Mouse (Mus musculus): ENCODE results near the gene Tmem108.
A peak's percentile ranks its signal among the peaks of the same experiment; 100 is the strongest.

The Tmem108 gene

DNA sequence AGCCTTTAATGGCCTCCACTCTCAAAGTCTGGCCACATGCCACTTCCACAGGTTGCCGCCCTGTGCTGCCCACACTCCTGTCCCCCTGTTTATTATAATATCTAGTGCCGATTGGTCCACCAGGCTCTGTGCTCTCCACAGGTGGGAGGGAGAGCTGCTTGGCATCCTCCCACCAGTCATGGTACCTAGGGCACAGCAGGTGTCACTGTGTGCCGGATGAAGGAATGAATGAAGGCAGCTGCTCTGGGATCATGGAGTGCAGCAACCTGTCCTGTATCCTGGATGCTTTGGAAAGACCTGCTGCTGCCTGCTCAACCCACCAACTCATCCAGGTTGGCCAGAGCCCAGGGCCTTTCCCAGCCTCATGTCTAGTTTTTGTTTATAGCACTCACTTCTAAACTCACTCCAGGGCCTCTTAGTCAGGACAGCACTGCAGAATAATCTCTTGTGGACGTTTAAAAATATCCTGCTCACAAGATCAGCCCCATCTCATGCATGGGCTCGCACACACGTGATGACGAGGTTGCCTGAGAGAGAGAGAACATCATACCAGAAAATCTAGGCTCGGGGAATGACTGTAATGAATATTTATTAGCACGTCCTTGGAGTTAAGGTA lies 182.1 kb downstream of the Tmem108 start:
- DNase-seq: peak; percentile 91 to 92

DNA sequence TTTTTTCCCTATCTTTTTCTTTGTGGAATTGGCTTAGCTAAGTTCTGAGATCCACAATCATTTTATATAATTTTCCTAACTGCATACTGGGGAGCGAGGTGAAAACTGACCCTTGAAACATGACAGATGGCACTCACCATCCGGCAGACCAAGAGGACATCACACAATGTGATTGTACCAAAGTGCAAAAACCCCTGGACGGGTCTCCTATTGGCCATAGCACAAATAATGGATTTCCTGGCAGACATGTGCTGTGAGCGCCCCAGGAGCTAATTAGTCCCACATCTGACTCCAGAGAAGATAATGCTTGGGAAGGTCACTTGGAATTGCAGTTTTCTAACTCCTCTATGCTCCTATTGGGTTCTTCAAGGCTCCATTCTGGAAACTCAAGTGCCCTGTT lies 183.9 kb downstream of the Tmem108 start:
- peak in 1 of 2 experiments; percentile 63 for DNase-seq

DNA sequence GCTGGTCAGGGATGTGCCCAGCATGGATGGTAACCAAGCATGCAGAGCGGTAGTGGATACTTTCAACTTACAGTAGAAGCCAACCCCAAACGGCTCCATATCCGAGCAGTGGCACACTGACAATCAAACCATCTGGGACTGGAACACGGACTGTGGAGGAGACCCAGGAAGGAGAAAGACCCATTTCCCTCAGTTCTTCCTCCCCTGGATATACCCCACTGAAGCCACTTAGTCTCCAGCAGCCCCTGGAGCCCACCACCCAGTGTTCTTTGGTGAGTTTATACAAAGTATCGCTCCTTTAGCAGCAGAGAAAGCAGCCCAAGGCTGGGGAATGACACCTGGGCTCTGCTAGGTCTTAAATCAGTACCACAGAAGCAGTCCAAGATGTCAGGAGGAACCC lies 184.5 kb downstream of the Tmem108 start:
- peak in 1 of 2 experiments; percentile 57 for DNase-seq

DNA sequence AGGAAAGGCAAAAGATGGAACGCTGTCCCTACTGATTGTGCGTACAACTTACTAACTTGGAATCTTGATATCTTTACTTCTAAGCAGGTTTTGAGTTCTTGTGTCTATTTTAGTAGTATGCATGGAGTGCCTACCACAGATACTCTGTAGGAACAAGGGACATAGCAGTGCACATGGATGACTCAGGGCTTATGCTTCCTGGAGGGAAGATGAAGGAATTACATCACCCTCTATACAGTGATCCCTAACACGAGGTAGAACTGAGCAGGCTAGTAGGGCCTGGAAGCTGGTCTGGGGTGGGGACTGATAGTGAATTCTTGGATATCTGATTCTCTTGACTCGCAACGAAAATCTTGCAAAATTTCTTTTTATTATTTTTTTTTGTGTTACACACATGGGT lies 185.7 kb downstream of the Tmem108 start:
- DNase-seq: no peak

DNA sequence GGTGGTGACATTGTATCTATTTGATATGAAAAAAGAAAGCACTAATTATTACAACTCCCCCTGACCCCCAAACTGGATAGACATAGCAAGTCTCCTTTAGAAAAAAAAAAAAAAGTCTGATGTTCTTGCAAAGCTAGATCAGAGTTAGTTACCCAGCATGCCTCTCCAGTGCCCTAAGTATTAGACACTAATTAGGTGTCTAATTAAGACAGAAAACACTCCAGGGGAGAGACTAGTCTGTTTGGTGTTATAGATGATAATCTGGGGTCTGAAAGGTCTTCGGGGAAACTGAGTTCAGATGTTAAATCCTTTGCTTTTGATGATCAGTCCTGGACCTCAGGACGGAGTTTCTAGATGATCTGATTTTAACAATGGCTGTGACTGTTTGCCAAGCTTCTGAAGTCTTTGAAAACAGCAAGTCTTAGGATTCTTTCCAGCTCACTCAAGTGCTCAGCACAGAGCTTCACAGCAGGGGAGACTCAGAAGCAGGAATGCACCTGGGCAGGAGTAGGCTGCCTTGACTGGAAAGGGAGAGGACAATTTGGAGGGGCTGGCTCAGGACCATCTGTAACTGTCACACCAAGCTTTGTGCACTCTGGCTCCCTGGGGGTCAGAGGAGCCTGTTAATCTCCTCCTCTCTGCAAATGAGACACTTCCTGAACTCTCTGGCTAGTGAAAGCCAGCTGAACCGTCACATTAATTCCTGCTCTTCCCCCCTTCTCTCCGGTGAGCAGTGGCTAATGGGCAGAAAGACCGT lies 187.5 kb downstream of the Tmem108 start:
- peak; percentile 56 to 72 for DNase-seq

DNA sequence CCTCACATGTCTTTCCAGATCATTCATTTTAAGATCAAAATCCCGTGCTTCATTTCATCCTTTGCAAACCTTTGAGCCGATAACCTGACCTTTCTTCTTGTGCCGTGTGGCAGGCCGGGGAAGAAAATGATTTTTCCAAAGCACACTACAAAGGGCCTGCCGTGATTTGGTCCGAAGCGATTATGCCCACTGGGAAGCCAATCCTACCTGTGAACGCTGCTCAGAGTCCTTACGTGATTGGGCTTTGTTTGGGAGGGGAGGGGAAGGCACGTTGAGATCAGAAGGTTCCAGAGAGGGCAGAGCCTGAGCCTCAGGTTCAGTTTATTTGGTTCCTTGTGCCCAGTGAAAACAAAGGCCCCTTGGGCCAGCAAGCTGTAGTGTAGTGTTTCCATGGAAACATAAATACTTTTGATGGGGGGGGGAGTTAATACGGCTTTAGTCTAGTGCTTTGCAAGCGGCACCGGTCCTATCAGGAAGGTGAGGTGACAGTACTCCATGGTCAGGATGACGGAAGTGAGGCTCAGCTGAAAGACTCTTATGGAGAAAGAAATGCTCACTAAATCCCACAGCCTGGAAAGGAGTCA lies 191.4 kb downstream of the Tmem108 start:
- no peak for DNase-seq

DNA sequence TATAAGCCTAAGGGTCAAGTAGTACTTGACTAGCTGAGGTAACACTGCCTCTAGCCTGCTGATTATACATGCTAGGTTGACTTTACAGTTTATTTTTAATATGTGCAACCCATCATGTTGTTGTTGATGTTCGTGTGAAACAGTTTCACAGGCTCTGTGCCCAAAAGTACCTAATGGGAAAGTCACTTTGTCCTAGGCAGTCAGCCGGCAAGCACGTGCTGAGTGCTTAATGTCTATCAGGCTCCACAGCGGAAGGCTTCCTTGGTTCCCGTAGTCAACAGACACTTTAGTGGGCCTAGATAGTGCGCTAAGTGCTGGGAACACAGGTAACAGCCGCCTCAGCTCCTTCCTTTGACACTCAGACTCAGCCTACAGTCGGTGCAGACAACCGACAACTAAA lies 192.7 kb downstream of the Tmem108 start:
- no peak for DNase-seq

DNA sequence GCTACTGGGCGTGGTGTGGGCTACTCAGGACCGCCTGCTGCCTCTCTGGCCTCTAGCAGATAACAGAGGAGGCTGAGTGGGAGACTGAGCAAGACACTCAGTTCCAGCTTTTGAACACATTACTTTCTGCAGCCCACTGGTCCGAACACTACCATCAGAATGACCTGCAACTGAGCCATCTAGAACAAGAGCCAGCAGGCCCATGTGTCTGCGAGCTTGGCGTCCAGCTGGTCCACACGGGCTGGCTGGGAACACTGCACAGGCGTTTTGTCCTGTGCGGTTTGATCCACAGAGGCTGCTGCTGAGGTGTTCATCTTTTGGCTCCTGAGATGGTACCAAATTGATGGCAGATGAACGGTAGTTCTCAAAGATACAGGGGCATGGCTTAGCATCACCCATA lies 196.5 kb downstream of the Tmem108 start:
- no peak for DNase-seq

DNA sequence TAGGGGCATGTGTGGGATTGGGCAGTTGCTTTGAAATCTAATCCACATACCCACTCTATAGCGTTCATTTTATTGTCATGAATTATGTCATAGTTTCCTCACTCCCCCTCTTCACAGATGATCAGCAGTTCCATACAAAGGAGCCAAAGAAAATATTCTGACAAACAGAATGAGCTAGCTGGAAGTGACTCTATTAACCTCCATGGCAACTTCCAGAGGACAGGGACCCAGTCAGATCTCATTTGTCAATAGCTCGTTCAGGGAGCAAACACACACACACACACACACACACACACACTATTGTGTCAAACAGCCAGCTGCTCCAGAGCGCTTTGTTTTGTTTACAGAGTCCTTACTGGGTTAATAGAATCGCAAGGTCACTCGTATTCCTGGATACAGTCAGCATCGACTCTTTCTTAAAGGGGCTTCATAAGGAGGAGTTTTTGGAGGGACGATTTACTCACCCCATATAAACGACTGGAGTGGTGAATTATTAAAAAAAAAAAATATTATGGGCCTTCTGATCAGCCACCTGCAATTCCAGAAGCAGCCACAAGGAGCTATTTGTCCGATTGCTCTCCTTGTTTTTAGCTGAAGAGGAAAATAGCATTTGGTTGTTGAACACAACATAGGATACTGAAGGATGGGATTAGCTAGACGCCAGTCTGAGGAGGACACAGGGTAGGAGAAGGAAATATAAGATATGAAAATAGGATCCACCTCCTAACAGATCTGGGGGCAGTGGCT lies 197.6 kb downstream of the Tmem108 start:
- peak; percentile 77 to 90 for DNase-seq

DNA sequence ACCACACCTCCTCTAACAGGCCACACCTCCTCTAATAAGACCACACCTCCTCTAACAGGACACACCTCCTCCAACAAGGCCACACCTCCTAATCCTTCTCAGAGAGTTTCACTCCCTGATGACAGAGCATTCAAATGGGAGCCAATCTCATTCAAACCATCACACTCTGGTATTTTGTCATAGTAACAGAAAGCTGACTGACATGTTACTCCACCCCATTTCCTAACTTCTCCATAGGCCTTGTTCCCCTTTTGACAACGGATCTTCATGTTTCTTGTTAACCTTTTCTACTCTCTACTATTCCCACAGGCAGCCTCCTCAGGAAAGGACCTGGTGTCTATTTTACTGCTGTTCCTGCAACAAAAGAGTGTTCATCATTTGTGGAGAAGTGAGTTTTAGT lies 199.6 kb downstream of the Tmem108 start:
- no peak for DNase-seq

DNA sequence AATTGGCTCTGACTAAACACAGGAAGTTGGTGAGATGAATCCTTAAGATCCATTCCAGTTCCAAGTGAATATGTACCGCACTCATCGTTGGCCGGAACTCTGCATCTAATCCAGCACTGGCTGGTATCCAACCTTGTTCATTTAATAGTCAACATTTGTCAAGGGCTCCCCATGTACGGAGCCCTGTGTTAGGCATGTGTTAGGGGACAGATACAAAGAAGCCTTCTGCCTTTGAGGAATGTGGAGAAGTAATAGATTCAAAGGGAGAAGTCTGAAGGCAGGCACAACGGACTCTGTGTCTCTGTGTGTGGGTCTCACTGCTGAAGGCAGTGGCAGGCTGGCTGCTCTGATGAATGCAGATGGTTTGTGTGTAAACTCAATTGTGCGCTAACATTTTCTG lies 202.9 kb downstream of the Tmem108 start:
- DNase-seq: peak; percentile 60 to 65

DNA sequence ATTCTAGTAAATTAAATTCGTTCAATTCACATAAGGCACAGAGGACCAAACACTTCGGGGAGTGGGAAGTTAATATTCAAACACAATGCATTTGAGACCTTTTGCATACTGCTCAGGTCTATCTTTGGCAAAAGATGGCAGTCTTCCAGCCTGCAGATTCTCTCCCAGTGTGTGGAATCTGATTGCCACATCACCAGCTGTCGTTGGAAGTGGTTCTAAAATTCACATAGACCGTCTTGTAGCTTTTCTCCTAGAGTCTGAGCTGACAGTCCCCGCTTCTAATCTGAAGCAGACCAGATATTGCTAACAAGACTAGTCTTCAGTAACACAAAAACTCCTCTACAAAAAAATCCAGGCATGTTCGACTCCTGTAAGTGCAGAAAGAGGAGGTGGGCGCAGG lies 203.4 kb downstream of the Tmem108 start:
- DNase-seq: peak; percentile 75 to 79

DNA sequence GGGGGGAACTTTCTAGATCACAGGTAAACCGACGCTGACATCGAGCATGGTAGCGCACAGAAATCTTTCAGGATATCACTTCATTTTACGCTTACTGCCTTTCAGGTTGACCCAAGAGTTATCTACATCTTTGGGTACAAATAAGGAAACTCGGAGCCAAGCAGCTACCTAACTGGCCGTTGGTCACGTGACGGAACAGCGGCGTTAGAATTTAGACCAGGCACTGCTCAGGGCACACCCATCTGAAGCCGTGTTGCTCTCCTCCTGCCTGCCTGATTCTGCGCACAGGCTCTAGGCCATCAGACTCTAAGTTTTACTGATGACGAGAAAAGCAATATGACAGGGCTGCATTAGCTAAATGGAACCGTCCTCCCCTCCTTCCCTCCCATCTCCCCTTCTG lies 204.6 kb downstream of the Tmem108 start:
- DNase-seq: no peak

DNA sequence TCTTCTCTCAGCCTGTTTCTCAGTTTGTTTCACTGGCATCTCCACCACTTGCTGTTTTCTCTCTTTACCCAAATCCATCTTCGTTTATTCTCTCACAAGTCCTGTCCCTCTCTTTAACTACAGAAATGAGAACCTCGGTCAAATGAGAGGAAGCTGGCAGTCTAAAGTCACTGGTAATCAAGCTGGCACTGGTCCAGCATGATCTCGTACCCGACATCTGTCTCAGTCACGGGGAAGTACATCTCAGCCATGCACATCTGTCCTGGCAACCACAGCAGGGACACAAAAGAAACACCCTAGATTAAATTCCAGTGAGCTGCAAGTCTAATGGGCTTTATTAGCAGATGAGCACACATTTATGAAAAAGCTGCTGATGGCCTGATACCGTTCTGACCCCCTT lies 206.3 kb downstream of the Tmem108 start:
- no peak for DNase-seq

DNA sequence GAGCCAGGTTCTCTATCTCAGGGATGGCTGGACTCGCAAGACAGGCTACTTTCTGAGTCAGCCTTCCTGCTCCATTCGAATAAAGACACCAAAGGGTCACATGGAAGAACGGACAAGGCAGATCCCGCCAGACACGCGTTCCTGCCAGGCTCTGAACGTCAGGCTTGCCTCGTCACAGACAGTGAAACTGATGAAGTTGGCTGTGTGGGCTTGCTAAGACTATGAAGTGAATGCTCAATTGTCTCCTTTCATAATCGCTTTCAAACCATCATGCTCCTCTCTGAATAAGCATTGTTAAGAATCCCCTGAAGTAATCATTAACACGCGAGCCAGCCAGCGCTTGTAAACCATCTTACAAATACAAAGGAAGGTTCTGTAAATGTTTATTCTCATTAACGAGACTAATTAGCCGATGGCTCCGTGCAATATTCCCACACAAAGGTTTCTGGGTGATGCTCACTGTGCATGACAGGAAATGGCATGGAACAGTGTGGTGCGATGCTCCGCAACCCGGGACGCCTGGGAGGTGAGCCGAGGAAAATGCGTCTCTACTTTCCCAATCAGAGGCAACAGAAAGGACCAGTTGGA lies 210.9 kb downstream of the Tmem108 start:
- DNase-seq: no peak

DNA sequence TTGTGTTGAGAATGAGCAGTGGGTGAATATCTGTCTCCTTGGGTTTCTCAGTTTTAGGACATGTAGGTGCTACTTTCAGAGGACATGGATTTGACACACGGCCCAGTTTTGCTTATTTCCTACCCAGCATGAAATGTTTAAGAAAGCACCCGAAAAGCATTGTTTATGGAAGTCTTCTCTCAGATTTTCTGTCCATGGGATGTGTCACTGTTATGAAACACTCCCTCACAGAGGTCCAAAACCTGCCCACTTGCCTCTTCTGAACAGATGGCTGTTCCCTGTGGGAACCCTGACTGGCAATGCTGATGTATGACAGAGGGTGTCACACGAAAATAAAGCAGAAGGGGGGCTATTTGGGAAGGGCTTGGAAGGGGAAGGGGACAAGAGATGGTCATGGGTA lies 212.5 kb downstream of the Tmem108 start:
- DNase-seq: peak; percentile 80 to 88

DNA sequence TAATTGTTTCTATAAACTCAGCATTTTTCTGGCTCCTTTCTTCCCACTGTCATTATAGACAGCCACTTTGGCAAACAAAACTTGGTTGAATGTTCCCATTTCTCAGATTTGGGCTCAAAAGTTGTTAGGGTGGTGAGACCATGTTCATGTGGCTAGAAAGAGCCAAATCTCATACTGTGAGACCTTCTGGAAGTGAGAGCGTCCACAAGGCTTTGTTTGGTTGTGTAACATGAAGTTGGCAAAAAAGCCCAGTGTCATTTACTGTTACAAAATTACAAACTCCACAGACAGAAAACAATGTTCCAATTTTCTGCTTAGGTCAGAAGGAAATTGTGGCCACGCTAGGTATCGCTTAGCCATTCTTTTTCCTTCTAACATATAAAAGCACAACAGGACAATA lies 213.0 kb downstream of the Tmem108 start:
- DNase-seq: peak in 1 of 2 experiments; percentile 74

DNA sequence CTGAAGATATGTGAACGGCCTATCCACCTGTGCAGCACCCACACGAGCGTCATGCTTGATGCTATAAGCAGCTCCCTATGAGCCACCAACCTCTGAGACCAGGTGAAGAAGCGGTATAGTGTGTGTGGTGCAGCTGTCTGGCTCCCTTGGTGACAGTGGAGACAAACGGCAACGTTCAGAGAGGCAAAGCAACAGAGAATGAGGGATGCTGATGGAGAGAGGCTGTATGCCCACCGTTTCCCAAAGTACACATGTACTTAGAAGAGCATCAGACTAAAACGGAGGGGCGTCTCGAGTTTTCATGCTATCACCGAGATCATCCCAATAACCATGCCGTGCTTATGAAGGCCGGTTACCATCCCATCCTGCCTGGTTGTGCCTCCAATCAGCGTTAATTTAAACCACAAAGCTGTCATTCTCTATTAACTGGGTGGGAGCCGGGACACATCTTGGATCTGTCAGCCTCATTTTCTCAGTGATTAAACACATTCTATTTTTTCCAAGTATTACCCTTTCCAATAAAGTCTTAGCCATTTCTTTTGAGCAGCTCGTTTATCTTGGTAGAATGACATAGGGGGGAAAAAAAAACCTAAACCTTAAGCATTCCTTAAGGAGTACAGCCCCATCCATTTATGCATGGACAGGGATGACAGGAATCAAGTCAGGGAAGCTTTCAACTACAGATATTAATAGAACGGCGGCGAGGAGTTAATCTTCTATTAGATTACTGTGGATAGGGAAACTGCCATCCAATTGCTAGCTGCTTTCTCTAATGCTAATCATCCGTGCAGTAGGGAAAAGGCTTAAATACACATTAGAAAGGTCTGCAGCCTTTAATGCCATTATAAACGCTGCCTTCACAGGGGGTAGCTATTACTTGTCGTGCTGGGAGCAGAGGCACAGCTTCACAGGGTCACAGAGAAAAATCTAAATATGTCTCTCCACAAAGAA lies 214.7 kb downstream of the Tmem108 start:
- DNase-seq: no peak

DNA sequence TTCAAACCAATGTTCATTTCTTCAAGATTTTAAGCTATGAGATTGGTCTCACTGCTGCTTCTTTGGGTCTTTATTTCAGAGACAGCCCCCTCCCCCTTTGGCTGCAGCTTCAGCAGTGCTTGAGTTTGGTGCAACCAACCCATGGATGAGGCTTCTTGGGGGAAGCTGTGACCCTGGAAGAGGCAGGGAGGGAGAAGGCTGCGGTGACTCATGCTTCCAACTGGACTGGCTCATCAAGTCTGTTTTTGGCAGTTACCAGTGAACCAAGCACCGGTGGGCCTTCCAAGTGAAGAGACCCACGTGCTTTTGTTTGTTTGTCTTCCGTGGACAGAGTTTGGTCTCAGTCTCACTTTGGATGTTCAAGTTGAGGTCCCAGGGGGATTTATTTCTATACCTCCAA lies 215.9 kb downstream of the Tmem108 start:
- no peak for DNase-seq

DNA sequence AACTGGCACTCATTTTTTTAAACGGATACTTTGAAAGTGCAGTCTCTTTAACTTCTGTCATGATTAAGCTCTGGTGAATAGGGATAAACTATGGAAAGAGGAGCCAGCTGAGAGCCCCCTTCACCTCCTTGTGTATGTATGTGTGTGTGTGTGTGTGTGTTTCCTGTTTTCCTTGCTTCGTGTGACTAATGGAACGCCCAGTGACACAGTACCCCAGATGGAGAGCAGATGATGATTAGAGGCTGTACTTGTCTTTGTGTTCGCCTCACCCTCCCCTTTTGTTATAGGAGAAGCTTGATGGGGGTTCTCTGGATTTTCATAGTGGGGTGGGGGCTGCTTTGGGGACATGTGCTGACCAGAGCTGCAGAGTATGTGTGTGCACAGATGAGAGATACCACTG lies 216.4 kb downstream of the Tmem108 start:
- DNase-seq: no peak

DNA sequence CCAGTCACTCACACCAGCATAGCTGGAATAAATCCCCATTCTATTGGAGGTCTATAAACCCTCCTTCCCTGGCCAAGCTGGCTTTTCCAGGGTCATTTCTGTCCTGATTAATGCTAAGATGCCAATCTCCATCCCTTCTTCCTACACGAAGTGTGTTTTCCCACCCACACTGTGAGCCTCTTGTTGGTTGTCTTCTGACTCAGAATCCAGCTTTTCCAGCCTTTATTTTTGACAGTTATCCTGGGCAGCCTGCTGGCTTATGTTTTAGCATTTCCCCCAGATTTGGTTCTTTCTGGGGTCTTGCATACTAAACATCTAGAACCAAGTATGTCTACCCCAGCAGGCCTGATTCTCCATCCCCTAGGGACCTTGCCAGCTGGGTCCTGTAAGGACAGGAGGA lies 217.0 kb downstream of the Tmem108 start:
- no peak for DNase-seq

DNA sequence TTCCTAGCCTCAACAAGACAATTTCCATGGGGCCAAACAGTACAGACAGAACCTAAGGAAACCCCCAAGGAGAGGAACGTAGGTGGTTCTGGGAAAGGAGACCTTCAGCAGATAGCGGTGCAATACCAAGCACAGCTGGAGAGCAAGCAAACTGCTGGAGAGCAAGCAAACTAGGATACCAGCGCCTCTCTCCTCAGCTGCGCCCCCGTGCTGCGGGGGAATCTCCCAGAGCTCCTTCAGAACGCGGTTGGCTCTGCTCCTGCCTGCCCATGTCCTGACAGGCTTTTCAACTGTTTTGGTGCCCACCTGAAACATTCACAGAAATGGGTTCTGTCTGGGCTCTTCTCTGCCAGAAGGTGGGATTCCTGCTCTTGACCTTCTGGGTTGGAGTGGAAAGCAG lies 221.1 kb downstream of the Tmem108 start:
- no peak for DNase-seq

All from cerebellum, postnatal 14 days (tissue).